Mouse (Mus musculus) T-helper 1 cell (primary cell): ENCODE results near the gene Arhgef40.

Experiments used
- in situ Hi-C: fragments of 300-600 bp; cut with MboI, MseI; formaldehyde crosslinking; loops from one replicate; pipeline ENCODE4 v1.15.1; 2025; ENCODE audit warnings: high pct_unique_total_duplicates

Arhgef40 gene

DNA sequence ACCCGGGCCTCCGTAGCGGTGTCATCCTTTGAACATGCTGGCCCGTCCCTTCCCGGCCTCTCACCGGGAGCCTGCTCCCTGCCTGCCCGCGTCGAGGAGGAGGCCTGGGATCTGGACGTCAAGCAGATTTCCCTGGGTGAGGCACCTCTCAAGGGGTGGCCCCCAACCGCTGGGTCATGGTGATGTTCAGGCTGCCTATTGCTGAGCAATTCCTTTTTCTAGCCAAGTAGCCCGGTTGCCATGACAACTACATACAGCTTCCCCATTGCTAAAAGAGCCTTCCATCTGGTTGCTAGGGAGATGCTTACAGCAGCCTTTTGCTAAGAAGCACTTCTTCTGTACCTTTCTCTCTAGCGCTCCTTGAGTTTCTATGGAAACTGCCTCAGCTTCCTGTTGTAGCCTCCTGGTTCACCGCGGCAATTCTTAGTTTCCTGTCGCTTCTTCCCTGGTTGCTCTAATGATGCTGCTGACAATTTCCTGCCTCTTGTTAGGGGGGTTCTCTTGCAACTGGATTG is 19.5 kb downstream of the Arhgef40 start:
- in situ Hi-C loops, result loop anchor here (25.0 kb wide), 1 partner anchor 1067 kb away; the partner anchor contains the start of genes Gm49342, Pip4p1 and Pnp

DNA sequence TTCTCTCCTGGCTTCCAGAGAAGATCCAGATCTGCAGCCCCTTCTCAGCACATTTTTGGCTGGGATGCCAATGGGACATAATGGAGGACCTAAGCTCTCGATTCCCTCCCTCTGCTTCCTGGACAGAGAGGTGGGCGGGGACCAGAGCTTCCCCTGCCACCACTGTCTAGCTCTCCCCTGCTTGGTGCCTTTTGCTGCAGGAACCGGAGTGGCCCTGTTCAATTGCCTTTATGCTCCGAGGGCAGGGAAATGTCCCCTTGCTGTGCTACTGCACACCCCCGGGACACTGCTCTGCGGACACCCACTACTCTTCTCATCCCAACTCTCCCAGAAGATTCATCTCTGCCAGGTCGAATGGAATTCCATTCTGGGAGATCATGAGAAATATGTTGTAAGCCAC is 20.6 kb downstream of the Arhgef40 start:
- in situ Hi-C loops, result loop anchor here (5.0 to 25.0 kb wide), 2 partner anchors 98 to 1068 kb away; partner anchors contain the start of genes Gm49342, Pip4p1 and Pnp

DNA sequence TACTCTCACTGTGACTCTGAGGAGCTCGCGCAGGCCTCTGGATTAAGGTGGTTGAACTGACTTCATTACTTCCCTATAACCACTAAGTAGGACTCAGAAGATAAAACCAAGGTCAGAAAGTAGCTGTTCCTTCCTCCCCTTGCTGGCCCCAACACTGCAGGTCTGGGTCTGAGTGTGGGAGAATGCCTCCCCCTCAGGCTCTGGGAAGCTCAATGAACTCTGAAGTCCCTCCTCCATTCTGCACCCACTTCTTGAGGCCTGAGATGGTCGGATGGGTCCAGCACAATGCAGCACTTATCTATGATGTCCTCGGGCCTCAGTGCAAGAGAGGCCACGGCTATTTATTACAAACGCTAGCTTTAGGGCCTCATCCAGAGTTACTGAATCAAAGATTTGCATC is 21.1 kb downstream of the Arhgef40 start:
- in situ Hi-C loops, result loop anchor here (5.0 to 25.0 kb wide), 2 partner anchors 98 to 1068 kb away; partner anchors contain the start of genes Gm49342, Pip4p1 and Pnp

DNA sequence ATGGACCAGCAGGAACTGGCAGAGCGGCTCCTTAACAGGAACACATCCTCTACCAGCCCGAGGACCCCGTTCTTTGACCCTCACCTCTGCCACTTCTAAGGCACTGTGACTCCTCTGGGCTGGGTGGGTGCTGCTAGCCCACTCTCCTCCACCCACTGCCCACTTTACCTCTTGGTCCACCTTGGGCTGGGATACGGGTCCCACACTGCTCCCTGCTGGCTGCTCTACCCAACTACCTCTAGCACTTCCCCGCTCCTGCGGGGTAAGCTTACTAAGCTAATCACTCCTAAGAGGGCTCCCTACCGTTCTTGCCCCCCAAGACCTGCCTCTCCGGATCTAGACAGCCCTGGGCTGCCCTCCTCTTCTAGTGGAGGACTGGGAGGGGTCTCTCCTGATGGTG is 21.7 kb downstream of the Arhgef40 start:
- in situ Hi-C loops, result loop anchor here (5.0 to 25.0 kb wide), 2 partner anchors 99 to 1069 kb away; partner anchors contain the start of genes Gm49342, Pip4p1 and Pnp

- in situ Hi-C loops, result loop anchor here (5.0 to 25.0 kb wide), 2 partner anchors 99 to 1069 kb away; partner anchors contain the start of genes Gm49342, Pip4p1 and Pnp
Measured at GRCm38 (mm10) chr14:52006771-52007170, 22.3 kb downstream of the Arhgef40 start.

- in situ Hi-C loops, result loop anchor here (5.0 to 25.0 kb wide), 2 partner anchors 101 to 1071 kb away; partner anchors contain the start of genes Gm49342, Pip4p1 and Pnp
Measured at GRCm38 (mm10) chr14:52008321-52009203, 24.0 kb downstream of the Arhgef40 start.

DNA sequence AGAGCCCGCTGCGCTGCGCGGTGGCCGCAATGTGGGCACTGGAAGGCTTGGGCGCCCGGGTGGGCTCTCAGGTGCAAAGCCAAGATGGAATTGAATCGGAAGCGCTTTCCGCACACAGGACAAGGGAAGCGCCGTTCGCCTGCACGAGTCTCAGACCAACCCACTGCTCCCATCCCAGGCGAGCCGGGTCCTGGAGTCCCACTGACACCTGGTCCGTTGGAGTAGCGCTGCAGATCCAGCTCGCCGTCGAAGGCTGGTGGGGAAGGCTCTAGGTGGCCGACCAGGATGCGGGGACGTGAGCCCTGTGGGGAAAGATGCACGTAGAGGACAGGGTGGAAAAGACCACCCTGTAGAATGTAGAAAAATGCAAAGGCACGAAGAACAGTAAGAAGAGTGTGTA is 24.8 kb downstream of the Arhgef40 start:
- in situ Hi-C loops, result loop anchor here (5.0 to 25.0 kb wide), 2 partner anchors 102 to 1072 kb away; partner anchors contain the start of genes Gm49342, Pip4p1 and Pnp

- in situ Hi-C loops, result loop anchor here (5.0 to 25.0 kb wide), 2 partner anchors 103 to 1073 kb away; partner anchors contain the start of genes Gm49342, Pip4p1 and Pnp
Measured at GRCm38 (mm10) chr14:52009841-52010240, 25.3 kb downstream of the Arhgef40 start.

DNA sequence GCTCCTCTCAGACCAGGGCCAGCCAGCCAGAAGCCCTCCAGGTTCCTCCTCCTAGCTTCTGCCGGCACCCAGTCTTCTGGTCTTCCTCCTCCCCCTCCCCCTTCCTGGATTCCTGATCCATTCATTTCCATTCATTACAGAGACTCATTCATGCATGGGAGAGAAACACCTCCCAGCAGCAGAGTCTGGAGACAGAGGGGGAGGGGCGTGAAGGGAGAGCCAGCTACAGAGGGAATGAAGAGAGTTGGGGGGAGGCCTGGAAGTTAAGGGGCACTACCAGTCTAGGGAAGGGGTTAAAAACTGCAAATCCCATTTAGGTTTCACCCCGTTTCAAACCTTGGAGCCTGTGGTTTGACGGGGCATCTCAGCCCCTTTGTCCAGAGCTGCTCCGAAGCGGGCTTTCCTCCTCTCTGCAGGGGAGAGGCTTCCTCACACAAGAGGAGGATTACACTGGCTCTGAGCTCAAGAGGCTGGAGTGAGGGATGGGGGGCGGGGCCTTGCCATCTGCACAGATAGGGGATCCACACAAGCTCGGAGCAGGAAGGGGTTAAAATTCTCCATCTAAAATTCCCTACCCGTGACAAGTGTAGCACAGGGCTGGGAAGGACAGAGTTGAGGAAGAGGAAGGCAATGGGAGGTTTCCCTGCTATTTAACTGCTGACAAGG is 26.1 kb downstream of the Arhgef40 start:
- in situ Hi-C loops, result loop anchor here (25.0 kb wide), 1 partner anchor 1073 kb away; the partner anchor contains the start of genes Gm49342, Pip4p1 and Pnp

DNA sequence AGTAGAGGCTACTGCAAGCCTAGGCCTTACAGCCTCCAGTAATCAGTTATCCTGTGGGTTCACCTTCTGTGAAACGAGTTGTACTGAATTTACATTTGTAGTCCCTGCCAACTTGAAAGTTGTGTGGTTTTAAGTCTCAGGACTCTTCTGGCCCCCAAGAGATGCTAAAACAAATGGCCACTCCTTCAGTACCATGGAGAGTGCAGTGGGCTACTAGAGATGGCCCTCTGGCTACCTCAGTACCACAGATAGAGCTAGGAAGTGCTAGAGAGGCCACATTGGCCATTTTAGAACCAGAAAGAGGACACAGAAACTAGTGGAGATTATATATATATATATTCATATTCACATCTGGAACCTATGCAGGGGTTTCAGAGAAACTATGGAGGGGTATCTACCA is 27.2 kb downstream of the Arhgef40 start:
- in situ Hi-C loops, result loop anchor here (25.0 kb wide), 1 partner anchor 1074 kb away; the partner anchor contains the start of genes Gm49342, Pip4p1 and Pnp

GRCm38 (mm10) chr14:52012085-52012484 is 27.6 kb downstream of the Arhgef40 start:
- in situ Hi-C loops, result loop anchor here (25.0 kb wide), 1 partner anchor 1075 kb away; the partner anchor contains the start of genes Gm49342, Pip4p1 and Pnp

DNA sequence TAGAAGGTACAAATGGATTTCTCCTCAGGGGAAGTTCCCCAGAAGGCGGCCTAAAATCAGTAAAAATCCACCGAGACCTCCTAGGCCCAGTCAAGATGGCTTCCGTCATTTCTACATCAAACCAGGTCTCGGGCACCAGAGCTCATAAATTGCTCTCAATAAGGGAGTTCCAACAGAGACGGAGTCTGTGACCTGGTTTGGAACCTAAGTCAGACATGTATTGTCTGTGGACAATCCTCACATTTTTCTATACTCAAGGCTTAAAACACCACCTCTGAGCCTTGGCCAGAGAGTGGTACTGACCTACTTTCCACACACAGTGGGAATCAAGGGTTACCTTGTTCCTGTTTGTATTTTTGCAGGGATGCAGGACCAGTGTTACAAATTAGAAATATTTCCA is 28.0 kb downstream of the Arhgef40 start:
- in situ Hi-C loops, result loop anchor here (25.0 kb wide), 1 partner anchor 1075 kb away; the partner anchor contains the start of genes Gm49342, Pip4p1 and Pnp

GRCm38 (mm10) chr14:52013021-52013610 is 28.6 kb downstream of the Arhgef40 start:
- in situ Hi-C loops, result loop anchor here (25.0 kb wide), 1 partner anchor 1076 kb away; the partner anchor contains the start of genes Gm49342, Pip4p1 and Pnp

DNA sequence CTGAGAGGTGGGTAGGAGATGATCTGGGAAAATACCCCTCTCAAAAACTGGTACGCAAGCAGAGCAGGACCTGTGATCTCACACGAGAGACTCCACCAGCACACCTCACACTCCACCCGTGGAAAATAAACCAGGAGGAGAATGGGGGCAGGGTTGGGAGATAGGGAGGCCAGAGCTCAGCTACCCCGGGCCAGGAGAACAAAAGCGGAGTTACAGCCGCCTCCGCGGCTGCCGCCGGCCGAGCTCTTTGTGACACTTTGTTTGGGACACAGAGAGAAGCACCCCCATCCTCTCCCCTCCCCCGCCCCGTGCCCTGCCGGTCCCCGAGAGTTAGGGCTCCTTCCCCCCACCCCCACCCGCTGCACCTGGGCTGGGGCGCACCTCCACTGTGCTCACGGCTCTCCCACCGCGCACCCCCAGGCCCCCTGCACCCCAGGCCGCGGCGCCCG is 29.3 kb downstream of the Arhgef40 start:
- in situ Hi-C loops, result loop anchor here (25.0 kb wide), 1 partner anchor 1076 kb away; the partner anchor contains the start of genes Gm49342, Pip4p1 and Pnp

GRCm38 (mm10) chr14:52014271-52014760 is 29.8 kb downstream of the Arhgef40 start:
- in situ Hi-C loops, result loop anchor here (25.0 kb wide), 1 partner anchor 1077 kb away; the partner anchor contains the start of genes Gm49342, Pip4p1 and Pnp

- in situ Hi-C loops, result loop anchor here (25.0 kb wide), 1 partner anchor 1078 kb away; the partner anchor contains the start of genes Gm49342, Pip4p1 and Pnp
Measured at GRCm38 (mm10) chr14:52014761-52015311, 30.3 kb downstream of the Arhgef40 start.

GRCm38 (mm10) chr14:52015445-52016100 is 31.1 kb downstream of the Arhgef40 start, which contains the start of gene Tmem253:
Gene Tmem253, plus strand, starts transcription at chr14:52015658.
- in situ Hi-C loops, result loop anchor here (25.0 kb wide), 1 partner anchor 1078 kb away; the partner anchor contains the start of genes Gm49342, Pip4p1 and Pnp

GRCm38 (mm10) chr14:52016625-52017405 is 32.3 kb downstream of the Arhgef40 start:
- in situ Hi-C loops, result loop anchor here (25.0 kb wide), 1 partner anchor 1080 kb away; the partner anchor contains the start of genes Gm49342, Pip4p1 and Pnp
